ENCODE assay signal across 8 mouse cellular contexts in the genomic region with DNA sequence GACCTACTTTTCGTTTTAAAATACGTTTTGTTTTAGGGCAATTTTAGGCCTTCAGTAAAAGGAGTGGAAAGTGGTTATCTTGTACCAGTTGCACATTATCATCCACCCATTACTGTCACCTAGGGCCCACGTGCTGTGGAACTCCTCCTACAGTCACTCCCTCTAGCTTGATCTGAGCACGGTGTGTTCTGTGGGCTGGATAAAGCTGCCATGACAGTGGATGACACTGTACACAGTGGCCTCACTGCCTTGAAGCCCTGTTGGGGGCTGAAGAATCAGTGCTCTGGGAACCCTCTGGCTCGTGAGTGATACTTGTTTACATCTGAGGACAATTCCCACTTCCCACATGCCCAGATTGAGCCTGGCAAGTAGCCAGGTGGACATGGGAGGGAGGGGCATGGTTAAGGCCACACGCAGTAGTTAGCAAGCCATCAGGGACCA. TPM values are rescaled to one million over a fixed set of nuclear protein-coding genes. Genes with fewer than 3 reads are reported as not detected.
DNase-seq lines count a peak whose midpoint lies in the region; ATAC-seq and TF ChIP-seq lines count a peak whose summit lies in the region.

No protein-coding gene starts in this region.

- TF ChIP-seq RAD21 in CH12.LX (IDR thresholded peaks at IDR 0.05; ENCODE audit: low read depth, low read length), result no peak

- no peak for TF ChIP-seq CTCF in CH12.LX (conservative IDR thresholded peaks at IDR 0.05 in 1 of 2, IDR thresholded peaks at IDR 0.05 in 1 of 2; ENCODE audit: low read depth in 2 of 2, low read length in 2 of 2)
- no peak; the same call in 1 of the 2 replicates for TF ChIP-seq CTCF in forebrain, postnatal 0 days (IDR thresholded peaks at IDR 0.05; ENCODE audit: low read depth)

- H3K4me2 ChIP-seq in CH12.LX (ENCODE audit: insufficient read depth, low read depth, poor library complexity, severe bottlenecking), result peak overlapping the region; percentile 88
- peak overlapping the region; percentile 94 for H3K4me2 ChIP-seq in forebrain, postnatal 0 days (ENCODE audit: low read depth)
- H3K4me2 ChIP-seq in lung, embryonic 15.5 days, result peak overlapping the region; percentile 73

- no peaks in the 10 kb centered on the region for H3K9me3 ChIP-seq in CH12.LX (replicated peaks; ENCODE audit: low read length)
- no peaks in the 10 kb centered on the region for H3K9me3 ChIP-seq in forebrain, postnatal 0 days (ENCODE audit: low read length)
- no peaks in the 10 kb centered on the region for H3K9me3 ChIP-seq in lung, embryonic 15.5 days

- peaks cover 56% of the 10 kb centered on the region for H3K79me2 ChIP-seq in CH12.LX (replicated peaks; ENCODE audit: control insufficient read depth, extremely low read depth, insufficient read depth, poor library complexity, severe bottlenecking)

- 6% methylated on average over 6 of the region's 6 CpGs for WGBS in forebrain, postnatal 0 days
- 2% methylated on average over 6 of the region's 6 CpGs for WGBS in lung, embryonic 15.5 days

- ATAC-seq in forebrain, postnatal 0 days, result no peak
- peak; percentile 11; the same call in 1 of the 2 replicates for ATAC-seq in lung, embryonic 15.5 days (ENCODE audit: borderline replicate concordance, extremely low read depth, low FRiP score, low TSS enrichment)

- H3K4me1 ChIP-seq in CH12.LX (ENCODE audit: control insufficient read depth in 1 of 2, insufficient read depth in 2 of 2), result peaks cover 9 to 54% of the 10 kb centered on the region in 2 experiments
- peaks cover 8% of the 10 kb centered on the region for H3K4me1 ChIP-seq in forebrain, postnatal 0 days (ENCODE audit: insufficient read depth)
- peaks cover 56% of the 10 kb centered on the region for H3K4me1 ChIP-seq in lung, embryonic 15.5 days

- TF ChIP-seq EP300 in CH12.LX (IDR thresholded peaks at IDR 0.05; ENCODE audit: low read length), result no peak

- peaks cover 11 to 57% of the 10 kb centered on the region in 2 experiments for H3K36me3 ChIP-seq in CH12.LX (replicated peaks in 1 of 2; ENCODE audit: control insufficient read depth in 1 of 2, insufficient read depth in 1 of 2, low read length in 1 of 2)
- peaks cover 27% of the 10 kb centered on the region for H3K36me3 ChIP-seq in forebrain, postnatal 0 days (ENCODE audit: insufficient read depth)
- H3K36me3 ChIP-seq in lung, embryonic 15.5 days, result peaks cover 27% of the 10 kb centered on the region

- DNase-seq in 416B (ENCODE audit: low read depth), result peak; percentile 59
- DNase-seq in CH12.LX (ENCODE audit: extremely low read depth), result peak; percentile 54
- DNase-seq in c-Kit-positive CD71-positive TER-119-negative erythroid progenitor cells, embryonic 14.5 days (ENCODE audit: low read depth), result peak; percentile 66
- peak; percentile 21 for DNase-seq in forebrain, postnatal 0 days
- peak; percentile 49 for DNase-seq in kidney, adult 11 months
- peak; percentile 19 for DNase-seq in ovary, postnatal 14 days (ENCODE audit: low spot score)
- no peak for DNase-seq in urinary bladder, postnatal 10 days (ENCODE audit: low spot score)

- peak overlapping the region; percentile 60; the same call in 1 of the 2 replicates for H3K27ac ChIP-seq in CH12.LX (ENCODE audit: insufficient read depth, low read depth)
- peak overlapping the region; percentile 88 for H3K27ac ChIP-seq in forebrain, postnatal 0 days (ENCODE audit: low read depth, low read length)
- peak overlapping the region; percentile 94 for H3K27ac ChIP-seq in lung, embryonic 15.5 days

- no peaks in the 10 kb centered on the region for H3K27me3 ChIP-seq in CH12.LX (replicated peaks)
- no peaks in the 10 kb centered on the region for H3K27me3 ChIP-seq in forebrain, postnatal 0 days (ENCODE audit: insufficient read depth, low read length)
- no peaks in the 10 kb centered on the region for H3K27me3 ChIP-seq in lung, embryonic 15.5 days

- peak overlapping the region; percentile 84 for H3K9ac ChIP-seq in CH12.LX (ENCODE audit: insufficient read depth, low read depth)
- H3K9ac ChIP-seq in forebrain, postnatal 0 days, result peak overlapping the region; percentile 74
- H3K9ac ChIP-seq in lung, embryonic 15.5 days, result peak overlapping the region; percentile 85

- in situ Hi-C loops in CH12.LX (cut with MboI; ENCODE audit: low pct_ligation_motif_present, low pct_unique_long_range_greater_than_20kb, low sequenced_read_pairs), result no loop called here

- dilution Hi-C loops in CH12.LX (cut with MboI; ENCODE audit: extremely low pct_ligation_motif_present, extremely low pct_unique_long_range_greater_than_20kb, low sequenced_read_pairs), result no loop called here

- no peak for TF ChIP-seq POLR2A in CH12.LX (IDR thresholded peaks at IDR 0.05; ENCODE audit: low read depth, low read length)

- peak overlapping the region; percentile 78 to 90 (median 81) for H3K4me3 ChIP-seq in CH12.LX (replicated peaks in 1 of 3; ENCODE audit: low read depth in 2 of 3, low read length in 2 of 3, poor library complexity in 1 of 3)
- peak overlapping the region; percentile 74 for H3K4me3 ChIP-seq in forebrain, postnatal 0 days (ENCODE audit: low read depth, low read length)
- peak overlapping the region; percentile 92 for H3K4me3 ChIP-seq in lung, embryonic 15.5 days

TF ChIP-seq in CH12.LX, 34 proteins besides CTCF, POLR2A, EP300 and RAD21:
- TF ChIP-seq MAX (IDR thresholded peaks at IDR 0.05; ENCODE audit: low read length) (peak; percentile 68), POLR2AphosphoS2 (IDR thresholded peaks at IDR 0.05; ENCODE audit: low read depth, low read length) (no peak), MXI1 (IDR thresholded peaks at IDR 0.05; ENCODE audit: low read depth, low read length) (peak; percentile 89), MYC (IDR thresholded peaks at IDR 0.05; ENCODE audit: low read depth, low read length) (0 out of 2 replicates have a peak, but pooled peaks have one; percentile 36)
TF ChIP-seq in CH12.LX: peak in this region for 3.

RNA-seq across cellular contexts. Expression of gene Get4, which starts 1.2 kb away (rescaled TPM):
- 91.4 and 93.9 TPM in 2 replicates for total RNA-seq in CH12.LX (2012; rRNA removed)
- 96.4 and 103 TPM in 2 replicates for total RNA-seq in CH12.LX (2014; rRNA removed)
- polyA plus RNA-seq in CH12.LX (2012; ENCODE audit: insufficient read length, low read depth), result 140 and 164 TPM in 2 replicates
- 46.2 and 48.8 TPM in 2 replicates for total RNA-seq in forebrain, postnatal 0 days (2014; rRNA removed)
- polyA plus RNA-seq in forebrain, postnatal 0 days (2015; fragmentation: Nextera tagmentation; extraction: Ambion mirVana), result 139 and 156 TPM in 2 replicates
- polyA plus RNA-seq in lung, embryonic 15.5 days (2015; fragmentation: Nextera tagmentation; extraction: Ambion mirVana), result 186 TPM in 2 replicates

RNA-seq across cellular contexts. Expression of gene Sun1, which starts 52.9 kb away (rescaled TPM):
- total RNA-seq in CH12.LX (2012; rRNA removed) (16.7 and 18.5 TPM in 2 replicates), CH12.LX (2014; rRNA removed) (12.2 and 12.9 TPM in 2 replicates)
- polyA plus RNA-seq in CH12.LX (2012; ENCODE audit: insufficient read length, low read depth), result 8.7 and 10.1 TPM in 2 replicates
- 72.6 and 84.8 TPM in 2 replicates for total RNA-seq in forebrain, postnatal 0 days (2014; rRNA removed)
- 22.7 and 34.5 TPM in 2 replicates for polyA plus RNA-seq in forebrain, postnatal 0 days (2015; fragmentation: Nextera tagmentation; extraction: Ambion mirVana)
- 48.7 and 52.7 TPM in 2 replicates for polyA plus RNA-seq in lung, embryonic 15.5 days (2015; fragmentation: Nextera tagmentation; extraction: Ambion mirVana)
